Mouse (Mus musculus): ENCODE results near the gene Smarcc1.

DNA sequence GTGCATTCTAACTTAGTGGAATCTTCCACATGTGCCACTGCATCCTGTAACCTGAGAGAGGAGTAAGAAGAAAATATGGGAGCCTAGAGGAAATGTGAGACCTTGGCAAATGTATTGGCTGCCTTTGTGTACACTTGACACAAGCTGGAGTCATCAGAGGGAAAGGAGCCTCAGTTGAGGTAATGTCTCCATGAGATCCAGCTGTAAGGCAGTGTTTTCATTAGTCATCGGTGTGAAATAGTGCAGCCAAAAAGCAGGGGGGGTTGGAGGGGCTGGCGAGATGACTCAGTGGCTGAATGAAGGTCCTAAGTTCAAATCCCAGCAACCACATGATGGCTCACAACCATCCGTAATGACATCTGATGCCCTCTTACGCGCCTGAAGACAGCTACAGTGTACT is 44.9 kb downstream of the Smarcc1 start:
- TF ChIP-seq CTCF (IDR thresholded peaks at IDR 0.05; ENCODE audit: low read depth) (no peak), EP300 (optimal IDR thresholded peaks at IDR 0.05) (no peak)
